Mouse (Mus musculus): Measurements from ENCODE around the gene Arhgap23. TPM values are rescaled to one million over a fixed set of nuclear protein-coding genes. Genes with fewer than 3 reads are reported as not detected.

Gene Arhgap23
- polyA plus RNA-seq, 1 experiment from 2014 or later: 5.0 TPM

- Histone ChIP-seq H3K4me3 (ENCODE audit: low read depth, low read length) (no peak overlapping the region), H3K9me3 (ENCODE audit: control insufficient read depth, low read length) (no peaks in the 10 kb centered on the region), H3K9ac (ENCODE audit: low read length) (no peak overlapping the region), H3K4me2 (ENCODE audit: low read length) (no peak overlapping the region), H3K27me3 (replicated peaks; ENCODE audit: control insufficient read depth, insufficient read depth, low read length) (peaks cover 63% of the 10 kb centered on the region), H3K36me3 (ENCODE audit: control insufficient read depth, insufficient read depth, low read length) (no peaks in the 10 kb centered on the region), H3K4me1 (replicated peaks; ENCODE audit: control insufficient read depth, insufficient read depth, low read length) (peaks cover 6% of the 10 kb centered on the region; the same call in 1 of the 2 replicates), H3K27ac (ENCODE audit: low read depth) (no peak overlapping the region)
- no peak for DNase-seq (ENCODE audit: low spot score)
- WGBS: 70% methylated on average over 12 of the region's 12 CpGs
- ATAC-seq (replicated peaks; ENCODE audit: low FRiP score, low TSS enrichment, low read depth): no peak
These were observed 127.9 kb downstream of the Arhgap23 start for GRCm38 (mm10) chr11:97543181-97543733.

- DNase-seq (ENCODE audit: low spot score) (no peak), ATAC-seq (replicated peaks; ENCODE audit: low FRiP score, low TSS enrichment, low read depth) (no peak)
- peaks cover 63% of the 10 kb centered on the region for H3K27me3 ChIP-seq (replicated peaks; ENCODE audit: control insufficient read depth, insufficient read depth, low read length)
- H3K9me3 ChIP-seq (ENCODE audit: control insufficient read depth, low read length): no peaks in the 10 kb centered on the region
- H3K9ac ChIP-seq (ENCODE audit: low read length): no peak overlapping the region
- H3K4me1 ChIP-seq (replicated peaks; ENCODE audit: control insufficient read depth, insufficient read depth, low read length): peaks cover 6% of the 10 kb centered on the region; the same call in 1 of the 2 replicates
- WGBS: 71% methylated on average over 9 of the region's 9 CpGs
- no peak overlapping the region for H3K4me3 ChIP-seq (ENCODE audit: low read depth, low read length)
- H3K4me2 ChIP-seq (ENCODE audit: low read length): no peak overlapping the region
- no peak overlapping the region for H3K27ac ChIP-seq (ENCODE audit: low read depth)
- H3K36me3 ChIP-seq (ENCODE audit: control insufficient read depth, insufficient read depth, low read length): no peaks in the 10 kb centered on the region
These were observed 128.6 kb downstream of the Arhgap23 start for GRCm38 (mm10) chr11:97543883-97544282.

- H3K4me1 ChIP-seq (replicated peaks; ENCODE audit: control insufficient read depth, insufficient read depth, low read length): peaks cover 6% of the 10 kb centered on the region; the same call in 1 of the 2 replicates
- no peaks in the 10 kb centered on the region for H3K36me3 ChIP-seq (ENCODE audit: control insufficient read depth, insufficient read depth, low read length)
- H3K27me3 ChIP-seq (replicated peaks; ENCODE audit: control insufficient read depth, insufficient read depth, low read length): peaks cover 75% of the 10 kb centered on the region
- H3K4me2 ChIP-seq (ENCODE audit: low read length): peak overlapping the region; percentile 99
- H3K9ac ChIP-seq (ENCODE audit: low read length): peak overlapping the region; percentile 43; the same call in 1 of the 2 replicates
- peak overlapping the region; percentile 49 for H3K4me3 ChIP-seq (ENCODE audit: low read depth, low read length)
- 3% methylated on average over 26 of the region's 26 CpGs for WGBS
- H3K9me3 ChIP-seq (ENCODE audit: control insufficient read depth, low read length): no peaks in the 10 kb centered on the region
- DNase-seq (ENCODE audit: low spot score) (no peak), ATAC-seq (replicated peaks; ENCODE audit: low FRiP score, low TSS enrichment, low read depth) (no peak)
- H3K27ac ChIP-seq (ENCODE audit: low read depth): no peak overlapping the region
These were observed 130.7 kb downstream of the Arhgap23 start for GRCm38 (mm10) chr11:97545808-97546560.

- peaks cover 6% of the 10 kb centered on the region; the same call in 1 of the 2 replicates for H3K4me1 ChIP-seq (replicated peaks; ENCODE audit: control insufficient read depth, insufficient read depth, low read length)
- no peaks in the 10 kb centered on the region for H3K9me3 ChIP-seq (ENCODE audit: control insufficient read depth, low read length)
- no peak overlapping the region for H3K27ac ChIP-seq (ENCODE audit: low read depth)
- ATAC-seq (replicated peaks; ENCODE audit: low FRiP score, low TSS enrichment, low read depth) (peak; percentile 54; the same call in 1 of the 2 replicates), DNase-seq (ENCODE audit: low spot score) (no peak)
- H3K4me3 ChIP-seq (ENCODE audit: low read depth, low read length): peak overlapping the region; percentile 49
- H3K27me3 ChIP-seq (replicated peaks; ENCODE audit: control insufficient read depth, insufficient read depth, low read length): peaks cover 85% of the 10 kb centered on the region
- H3K4me2 ChIP-seq (ENCODE audit: low read length): peak overlapping the region; percentile 99
- WGBS: under 1% methylated on average over 56 of the region's 73 CpGs
- H3K36me3 ChIP-seq (ENCODE audit: control insufficient read depth, insufficient read depth, low read length): no peaks in the 10 kb centered on the region
- H3K9ac ChIP-seq (ENCODE audit: low read length): peak overlapping the region; percentile 43
These were observed 131.6 kb downstream of the Arhgap23 start for GRCm38 (mm10) chr11:97546804-97547411.

GRCm38 (mm10) chr11:97547957-97548706 is 132.8 kb downstream of the Arhgap23 start:
- Histone ChIP-seq H3K27me3 (replicated peaks; ENCODE audit: control insufficient read depth, insufficient read depth, low read length) (peaks cover 93% of the 10 kb centered on the region), H3K36me3 (ENCODE audit: control insufficient read depth, insufficient read depth, low read length) (no peaks in the 10 kb centered on the region), H3K4me1 (replicated peaks; ENCODE audit: control insufficient read depth, insufficient read depth, low read length) (peaks cover 6% of the 10 kb centered on the region; the same call in 1 of the 2 replicates), H3K4me3 (ENCODE audit: low read depth, low read length) (no peak overlapping the region), H3K4me2 (ENCODE audit: low read length) (no peak overlapping the region), H3K9ac (ENCODE audit: low read length) (no peak overlapping the region), H3K9me3 (ENCODE audit: control insufficient read depth, low read length) (no peaks in the 10 kb centered on the region), H3K27ac (ENCODE audit: low read depth) (no peak overlapping the region)
- ATAC-seq (replicated peaks; ENCODE audit: low FRiP score, low TSS enrichment, low read depth): no peak
- 61% methylated on average over 12 of the region's 12 CpGs for WGBS
- DNase-seq (ENCODE audit: low spot score): no peak

GRCm38 (mm10) chr11:97548757-97549156 is 133.4 kb downstream of the Arhgap23 start:
- no peak for DNase-seq (ENCODE audit: low spot score)
- Histone ChIP-seq H3K9me3 (ENCODE audit: control insufficient read depth, low read length) (no peaks in the 10 kb centered on the region), H3K9ac (ENCODE audit: low read length) (no peak overlapping the region), H3K4me3 (ENCODE audit: low read depth, low read length) (no peak overlapping the region), H3K36me3 (ENCODE audit: control insufficient read depth, insufficient read depth, low read length) (no peaks in the 10 kb centered on the region), H3K4me2 (ENCODE audit: low read length) (no peak overlapping the region), H3K27me3 (replicated peaks; ENCODE audit: control insufficient read depth, insufficient read depth, low read length) (peaks cover 89% of the 10 kb centered on the region), H3K27ac (ENCODE audit: low read depth) (no peak overlapping the region), H3K4me1 (replicated peaks; ENCODE audit: control insufficient read depth, insufficient read depth, low read length) (peaks cover 6% of the 10 kb centered on the region; the same call in 1 of the 2 replicates)
- 47% methylated on average over 8 of the region's 8 CpGs for WGBS
- ATAC-seq (replicated peaks; ENCODE audit: low FRiP score, low TSS enrichment, low read depth): no peak

Other genes with a start within 250 kb of the Arhgap23 start
- gene Kpnb1, start 227.7 kb upstream of the Arhgap23 start, polyA plus RNA-seq (2014; fragmentation: Nextera tagmentation; extraction: Ambion mirVana): 79.9 and 86.0 TPM in 2 replicates
- 83.1 and 90.0 TPM in 2 replicates for gene Npepps, start 134.9 kb upstream of the Arhgap23 start, polyA plus RNA-seq (2014; fragmentation: Nextera tagmentation; extraction: Ambion mirVana)
- 52.1 and 55.5 TPM in 2 replicates for gene Mrpl45, start 99.8 kb upstream of the Arhgap23 start, polyA plus RNA-seq (2014; fragmentation: Nextera tagmentation; extraction: Ambion mirVana)
- gene Gpr179, start 63.5 kb upstream of the Arhgap23 start, polyA plus RNA-seq (2014; fragmentation: Nextera tagmentation; extraction: Ambion mirVana): 0.11 and 0.15 TPM in 2 replicates
- 2.1 and 2.5 TPM in 2 replicates for gene Socs7, start 53.0 kb upstream of the Arhgap23 start, polyA plus RNA-seq (2014; fragmentation: Nextera tagmentation; extraction: Ambion mirVana)
- gene 4933428G20Rik, start 84.8 kb downstream of the Arhgap23 start, polyA plus RNA-seq (2014; fragmentation: Nextera tagmentation; extraction: Ambion mirVana): 0.12 TPM in 2 replicates
- gene Srcin1, start 160.7 kb downstream of the Arhgap23 start, polyA plus RNA-seq (2014; fragmentation: Nextera tagmentation; extraction: Ambion mirVana): 0.16 and 0.30 TPM in 2 replicates
- gene Epop, start 214.2 kb downstream of the Arhgap23 start, polyA plus RNA-seq (2014; fragmentation: Nextera tagmentation; extraction: Ambion mirVana): 3.1 and 3.6 TPM in 2 replicates
- gene Mllt6, start 247.9 kb downstream of the Arhgap23 start, polyA plus RNA-seq (2014; fragmentation: Nextera tagmentation; extraction: Ambion mirVana): 4.6 and 4.8 TPM in 2 replicates

Measured in intestine, embryonic 14.5 days (tissue).